ENCODE assay signal across 8 mouse cellular contexts in the genomic region with DNA sequence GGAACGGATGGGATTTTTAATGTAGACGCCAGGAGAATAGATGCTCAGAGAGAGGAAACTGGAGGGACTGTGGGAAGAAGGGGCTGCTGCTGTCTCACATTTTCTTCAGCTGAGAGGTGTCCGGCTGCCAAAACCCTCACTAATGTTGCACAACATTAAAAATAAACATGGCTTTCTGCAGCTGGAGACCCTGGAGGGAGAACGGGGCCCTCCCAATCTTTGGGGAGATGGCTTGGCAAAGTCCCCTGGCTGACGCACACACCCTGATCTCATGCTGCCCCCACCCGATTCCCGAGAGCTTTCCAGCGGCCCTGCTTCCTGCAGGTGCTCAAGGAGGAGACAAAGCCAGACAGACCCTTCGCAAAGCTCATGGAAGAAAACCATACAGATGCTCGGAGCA. TPM values are rescaled to one million over a fixed set of nuclear protein-coding genes. Genes with fewer than 3 reads are reported as not detected.
A peak's percentile ranks its signal among the peaks of the same experiment; 100 is the strongest.
DNase-seq lines count a peak whose midpoint lies in the region; ATAC-seq and TF ChIP-seq lines count a peak whose summit lies in the region.
"Had no signal": no experiment of that assay in that cellular context is flagged by ENCODE, and none has a peak within 500 bp of the region (broad histone marks: within the 10 kb centered on the region; RNA-seq: fewer than 3 reads in every experiment).

No protein-coding gene starts in this region.

- TF ChIP-seq CTCF in C2C12 (IDR thresholded peaks at IDR 0.05; ENCODE audit: control insufficient read depth, insufficient read depth, insufficient read length): no peak
- no peak for TF ChIP-seq CTCF in heart, postnatal 0 days (IDR thresholded peaks at IDR 0.05; ENCODE audit: low read depth)

- H3K9me3 ChIP-seq in ES-E14 (ENCODE audit: control insufficient read depth, insufficient read depth, low read depth, low read length): no peaks in the 10 kb centered on the region
- H3K9me3 ChIP-seq in heart, postnatal 0 days (replicated peaks; ENCODE audit: control insufficient read depth, low read length): peaks cover 7% of the 10 kb centered on the region; the same call in 1 of the 2 replicates

- H3K4me2 ChIP-seq in heart, postnatal 0 days (ENCODE audit: low read depth, low read length): no peak overlapping the region

- H3K36me3 ChIP-seq in C2C12 (ENCODE audit: control insufficient read depth, insufficient read depth): no peaks in the 10 kb centered on the region
- no peaks in the 10 kb centered on the region for H3K36me3 ChIP-seq in ES-E14 (ENCODE audit: control insufficient read depth, insufficient read depth, low read length, poor library complexity, severe bottlenecking)
- no peaks in the 10 kb centered on the region for H3K36me3 ChIP-seq in heart, postnatal 0 days (replicated peaks; ENCODE audit: control insufficient read depth, insufficient read depth, low read length)

- no peak overlapping the region for H3ac ChIP-seq in C2C12 (ENCODE audit: control insufficient read depth, insufficient read length, low read depth)

- H3K27ac ChIP-seq in ES-E14 (ENCODE audit: insufficient read depth, low read depth, low read length, poor library complexity, severe bottlenecking): no peak overlapping the region
- H3K27ac ChIP-seq in heart, postnatal 0 days (ENCODE audit: low read depth): no peak overlapping the region

- H3K4me1 ChIP-seq in ES-E14 (ENCODE audit: control insufficient read depth in 2 of 2, insufficient read depth in 2 of 2, low read length in 2 of 2, poor library complexity in 1 of 2): peaks cover 4 to 9% of the 10 kb centered on the region in 2 experiments; a peak in 3 of 4 replicates
- no peaks in the 10 kb centered on the region for H3K4me1 ChIP-seq in heart, postnatal 0 days (ENCODE audit: control insufficient read depth, insufficient read depth)

- H3K79me2 ChIP-seq in C2C12 (ENCODE audit: control insufficient read depth, insufficient read depth): no peaks in the 10 kb centered on the region

- in situ Hi-C loops in ES-E14 (cut with MboI; ENCODE audit: low sequenced_read_pairs in 2 of 2, unreplicated experiment in 2 of 2): no loop called here

- peak; percentile 47; the same call in 1 of the 2 replicates for ATAC-seq in heart, postnatal 0 days (ENCODE audit: insufficient read depth, low read depth)
- ATAC-seq in monocyte, adult 5-6 weeks (replicated peaks; ENCODE audit: insufficient number of reproducible peaks, low FRiP score, low TSS enrichment, poor library complexity, severe bottlenecking): no peak
- ATAC-seq in inflammation-experienced regulatory T-cells, adult 6 months: no peak

- no peak for TF ChIP-seq EP300 in heart, postnatal 0 days (IDR thresholded peaks at IDR 0.05; ENCODE audit: low read depth)

- no peaks in the 10 kb centered on the region for H3K79me3 ChIP-seq in C2C12 (ENCODE audit: low read depth)

- H3K4me3 ChIP-seq in C2C12 (ENCODE audit: insufficient read depth, poor library complexity, severe bottlenecking) (no peak overlapping the region), ES-E14 (ENCODE audit: insufficient read depth in 1 of 2, low read depth in 1 of 2, low read length in 2 of 2, poor library complexity in 1 of 2, severe bottlenecking in 1 of 2) (peak overlapping the region; percentile 41 to 42)
- H3K4me3 ChIP-seq in heart, postnatal 0 days (ENCODE audit: low read depth, low read length): no peak overlapping the region

- 49% methylated on average over 10 of the region's 10 CpGs for WGBS in heart, postnatal 0 days

- H3K9ac ChIP-seq in ES-E14 (ENCODE audit: insufficient read depth, low read depth, low read length, poor library complexity, severe bottlenecking): peak overlapping the region; percentile 54
- no peak overlapping the region for H3K9ac ChIP-seq in heart, postnatal 0 days (replicated peaks; ENCODE audit: low read depth, low read length)

- no peak for DNase-seq in ES-E14 (ENCODE audit: low read depth, low spot score)
- peak; percentile 17 for DNase-seq in heart, postnatal 0 days (ENCODE audit: low spot score)
- peak; percentile 59 for DNase-seq in lung, postnatal 14 days
- DNase-seq in layer of hippocampus, postnatal 14 days (ENCODE audit: low spot score in 2 of 2): no peak
- DNase-seq: kidney, adult 18-20 months had no signal

- H3K27me3 ChIP-seq in C2C12 (ENCODE audit: control insufficient read depth, insufficient read depth, insufficient read length): no peaks in the 10 kb centered on the region
- no peaks in the 10 kb centered on the region for H3K27me3 ChIP-seq in heart, postnatal 0 days (ENCODE audit: control insufficient read depth, insufficient read depth, low read length)

TF ChIP-seq in C2C12, 6 proteins besides CTCF, POLR2A, EP300 and RAD21:
- TF ChIP-seq CEBPB (IDR thresholded peaks at IDR 0.05; ENCODE audit: low read depth): peak; percentile 14
- no peak for TF ChIP-seq MYOG (IDR thresholded peaks at IDR 0.05; ENCODE audit: control insufficient read depth, extremely low read depth, insufficient read length)
TF ChIP-seq in C2C12: peak in this region for 1.

TF ChIP-seq in ES-E14, 5 proteins besides CTCF, POLR2A, EP300 and RAD21:
- TF ChIP-seq ZC3H11A (IDR thresholded peaks at IDR 0.05; ENCODE audit: borderline replicate concordance, low read depth, low read length) (no peak), ZNF384 (IDR thresholded peaks at IDR 0.05; ENCODE audit: low read depth, low read length) (no peak), MAFK (IDR thresholded peaks at IDR 0.05; ENCODE audit: insufficient read depth, low read depth, low read length) (no peak), HCFC1 (IDR thresholded peaks at IDR 0.05; ENCODE audit: borderline replicate concordance, insufficient read depth, low read length) (no peak), CHD2 (IDR thresholded peaks at IDR 0.05; ENCODE audit: low read depth, low read length) (no peak)

RNA-seq across cellular contexts. Expression of a gene that starts 10.6 kb away (rescaled TPM):
- polyA plus RNA-seq in C2C12 (2012; fragmentation: generic; extraction: Trizol): 1.2 TPM
- 10.4 and 24.4 TPM in 2 replicates for total RNA-seq in ES-E14 (2012; rRNA removed)
- total RNA-seq in heart, postnatal 0 days (2014; rRNA removed; ENCODE audit: low replicate concordance): 4.8 and 6.9 TPM in 2 replicates
- polyA plus RNA-seq in heart, postnatal 0 days (2015; fragmentation: Nextera tagmentation; extraction: Ambion mirVana): 2.0 and 2.9 TPM in 2 replicates
- 1 to 10 TPM; 2.8 to 5.1 TPM for total RNA-seq in layer of hippocampus, postnatal 14 days (2021)
- 15.8 to 84.7 TPM (median 20.2 TPM) in 3 replicates for total RNA-seq in monocyte, adult 5-6 weeks (2017)
- under 1 TPM in 1 of 3 experiments, not detected in 2; 0.24 TPM for polyA plus RNA-seq in inflammation-experienced regulatory T-cells, adult 6 months (2017; shearing (Covaris generic))

Comparison
In these comparisons a context has a peak if more than half of its experiments do, and no peak if none do; other contexts are left out.
1. H3K4me3 ChIP-seq: peak in ES-E14 (2 of 2); none in C2C12 (single experiment) and heart, postnatal 0 days (single experiment).
2. DNase-seq: peak in heart, postnatal 0 days (single experiment) and lung, postnatal 14 days (single experiment); none in ES-E14 (single experiment) and layer of hippocampus, postnatal 14 days (0 of 2).